Mouse (Mus musculus) liver, embryonic 14.5 days (tissue): ENCODE results near the gene Timp4. TPM values are rescaled to one million over a fixed set of nuclear protein-coding genes. Genes with fewer than 3 reads are reported as not detected.

Experiments
- ATAC-seq: fragments of 200-750 bp; cut with Nextera tagmentation; 2 replicates; pipeline ENCODE4 v1.8.0; 2017; ENCODE audit warnings: moderate number of reproducible peaks, mild to moderate bottlenecking, moderate library complexity; ENCODE audit not compliant: insufficient read depth
- DNase-seq, 3 experiments: peaks; one replicate each; pipeline ENCODE4 v3.0.0-alpha.2; 2012 to 2013; ENCODE audit warnings: low read depth in 3 of 3, low spot score in 3 of 3
- H3K27ac ChIP-seq: fragments of 300-500 bp; sonication (generic); 2 replicates; pipeline ENCODE4 v1.5.1; 2014; ENCODE audit warnings: moderate library complexity, mild to moderate bottlenecking, control low read depth, inconsistent platforms
- H3K27me3 ChIP-seq: fragments of 300-500 bp; sonication (generic); 2 replicates; pipeline ENCODE4 v1.6.1; 2014; ENCODE audit warnings: mild to moderate bottlenecking, low read length, moderate library complexity; ENCODE audit not compliant: control insufficient read depth, insufficient read depth
- H3K36me3 ChIP-seq: fragments of 300-500 bp; sonication (generic); replicated peaks from 2 replicates; pipeline ENCODE4 v1.6.1; 2014; ENCODE audit warnings: low read depth; ENCODE audit not compliant: control insufficient read depth, insufficient read depth
- H3K4me1 ChIP-seq, 2 experiments: fragments of 200-500 bp in 1 of 2; fragments of 300-500 bp in 1 of 2; sonication (generic) in 1 of 2; replicated peaks; 2 replicates each; pipeline ENCODE4 v1.6.1; 2012 to 2014; ENCODE audit warnings: antibody characterized with exemption in 1 of 2, inconsistent platforms in 1 of 2, low read length in 1 of 2; ENCODE audit not compliant: control insufficient read depth in 2 of 2, insufficient read depth in 2 of 2
- H3K4me2 ChIP-seq: fragments of 300-500 bp; sonication (generic); 2 replicates; pipeline ENCODE4 v1.6.1; 2014; ENCODE audit warnings: low read depth, mild to moderate bottlenecking, control low read depth, moderate library complexity
- H3K4me3 ChIP-seq, 2 experiments: fragments of 200-500 bp in 1 of 2; fragments of 300-500 bp in 1 of 2; sonication (generic) in 1 of 2; 2 replicates each; pipeline ENCODE4 v1.5.1; 2012 to 2014; ENCODE audit warnings: low read depth in 2 of 2, low read length in 2 of 2, mild to moderate bottlenecking in 2 of 2, control low read depth in 1 of 2, inconsistent platforms in 1 of 2, moderate library complexity in 1 of 2; ENCODE audit not compliant: insufficient read depth in 1 of 2
- H3K9ac ChIP-seq: fragments of 300-500 bp; sonication (generic); replicated peaks from 2 replicates; pipeline ENCODE4 v1.6.1; 2014; ENCODE audit warnings: mild to moderate bottlenecking, control low read depth, moderate library complexity
- H3K9me3 ChIP-seq: fragments of 300-500 bp; sonication (generic); 2 replicates; pipeline ENCODE4 v1.6.1; 2016; ENCODE audit warnings: low read length, mixed read lengths; ENCODE audit not compliant: control insufficient read depth
- CTCF ChIP-seq: IDR thresholded peaks from 2 replicates; pipeline ENCODE4 v1.5.1; 2016; ENCODE audit warnings: antibody characterized with exemption, low read depth, control low read depth
- EP300 ChIP-seq: IDR thresholded peaks from 2 replicates; pipeline ENCODE4 v1.6.1; 2016; ENCODE audit warnings: antibody characterized with exemption, low read depth
- WGBS: fragments of 180-500 bp; shearing (Covaris S2); extraction: QIAGEN DNeasy Blood & Tissue Kit; methylation state at CpG from one replicate; pipeline ENCODE4 v1.1.7; 2014; ENCODE audit not compliant: insufficient replicate concordance; 5-methylcytosine and 5-hydroxymethylcytosine counted together
- polyA plus RNA-seq, 2 experiments: library from polyadenylated mRNA; depleted of rRNA in 1 of 2; stranded (reverse) in 1 of 2; unstranded in 1 of 2; fragments of >200 nt; fragmentation: Nextera tagmentation in 1 of 2; extraction: Ambion mirVana in 1 of 2; gene quantifications; 2 replicates each; pipeline versions ENCODE4 v1.2.1 to v1.2.3; 2012 to 2014

Gene Timp4
- polyA plus RNA-seq, 2 experiments: not detected

- H3K9ac ChIP-seq: no peak overlapping the region
- no peak overlapping the region for H3K4me2 ChIP-seq
- no peaks in the 10 kb centered on the region for H3K9me3 ChIP-seq
- TF ChIP-seq CTCF (no peak), EP300 (no peak)
- H3K4me1 ChIP-seq: peaks cover 0 to 3% of the 10 kb centered on the region in 2 experiments; a peak in 1 of 4 replicates
- ATAC-seq: no peak
- no peaks in the 10 kb centered on the region for H3K36me3 ChIP-seq
- no peak overlapping the region for H3K27ac ChIP-seq
- no peak overlapping the region for H3K4me3 ChIP-seq
- no peaks in the 10 kb centered on the region for H3K27me3 ChIP-seq
- WGBS: 45% methylated on average over 3 of the region's 3 CpGs
- no peak for DNase-seq
These were observed 19.3 kb upstream of the Timp4 start for GRCm38 (mm10) chr6:115271326-115271725.

GRCm38 (mm10) chr6:115270085-115270484 is 18.1 kb upstream of the Timp4 start:
- Histone ChIP-seq H3K9ac (no peak overlapping the region), H3K4me2 (no peak overlapping the region), H3K36me3 (no peaks in the 10 kb centered on the region), H3K27ac (no peak overlapping the region), H3K4me3 (no peak overlapping the region), H3K4me1 (peaks cover 0 to 3% of the 10 kb centered on the region in 2 experiments; a peak in 1 of 4 replicates), H3K27me3 (no peaks in the 10 kb centered on the region), H3K9me3 (no peaks in the 10 kb centered on the region)
- no peak for TF ChIP-seq CTCF
- TF ChIP-seq EP300: no peak
- ATAC-seq: peak; percentile 11; the same call in 1 of the 2 replicates
- no peak for DNase-seq
- WGBS: 14% methylated on average over 2 of the region's 2 CpGs

GRCm38 (mm10) chr6:115269561-115269960 is 17.6 kb upstream of the Timp4 start:
- Histone ChIP-seq H3K36me3 (no peaks in the 10 kb centered on the region), H3K9ac (no peak overlapping the region), H3K4me1 (peaks cover 0 to 3% of the 10 kb centered on the region in 2 experiments; a peak in 1 of 4 replicates), H3K9me3 (no peaks in the 10 kb centered on the region), H3K27me3 (no peaks in the 10 kb centered on the region), H3K4me3 (no peak overlapping the region), H3K27ac (no peak overlapping the region), H3K4me2 (no peak overlapping the region)
- ATAC-seq (no peak), DNase-seq (no peak)
- TF ChIP-seq CTCF (no peak), EP300 (no peak)
- WGBS: 58% methylated on average over 5 of the region's 5 CpGs

- no peak overlapping the region for H3K4me2 ChIP-seq
- H3K4me3 ChIP-seq: no peak overlapping the region
- no peaks in the 10 kb centered on the region for H3K27me3 ChIP-seq
- TF ChIP-seq CTCF (no peak), EP300 (no peak)
- no peaks in the 10 kb centered on the region for H3K9me3 ChIP-seq
- H3K36me3 ChIP-seq: no peaks in the 10 kb centered on the region
- ATAC-seq: no peak
- no peak for DNase-seq
- H3K9ac ChIP-seq: no peak overlapping the region
- H3K4me1 ChIP-seq: peaks cover 0 to 3% of the 10 kb centered on the region in 2 experiments; a peak in 1 of 4 replicates
- H3K27ac ChIP-seq: no peak overlapping the region
- WGBS: 72% methylated on average over 10 of the region's 10 CpGs
These were observed 16.8 kb upstream of the Timp4 start for GRCm38 (mm10) chr6:115268551-115269385.

- peaks cover 0 to 3% of the 10 kb centered on the region in 2 experiments; a peak in 1 of 4 replicates for H3K4me1 ChIP-seq
- H3K9me3 ChIP-seq: no peaks in the 10 kb centered on the region
- no peak overlapping the region for H3K9ac ChIP-seq
- ATAC-seq (no peak), DNase-seq (peak in 2 of 3 experiments; percentile 1 to 6)
- H3K4me2 ChIP-seq: no peak overlapping the region
- H3K27ac ChIP-seq: no peak overlapping the region
- H3K4me3 ChIP-seq: no peak overlapping the region
- 37% methylated on average over 2 of the region's 2 CpGs for WGBS
- H3K36me3 ChIP-seq: no peaks in the 10 kb centered on the region
- TF ChIP-seq EP300 (no peak), CTCF (peak; percentile 80)
- no peaks in the 10 kb centered on the region for H3K27me3 ChIP-seq
These were observed 15.9 kb upstream of the Timp4 start for GRCm38 (mm10) chr6:115267916-115268315.
